Mouse (Mus musculus): ENCODE data around the gene Mrpl14. TPM values are rescaled to one million over a fixed set of nuclear protein-coding genes. Genes with fewer than 3 reads are reported as not detected.
A peak's percentile ranks its signal among the peaks of the same experiment; 100 is the strongest.

The Mrpl14 gene
- total RNA-seq, 1 experiment from 2014 or later, result 26.8 TPM

DNA sequence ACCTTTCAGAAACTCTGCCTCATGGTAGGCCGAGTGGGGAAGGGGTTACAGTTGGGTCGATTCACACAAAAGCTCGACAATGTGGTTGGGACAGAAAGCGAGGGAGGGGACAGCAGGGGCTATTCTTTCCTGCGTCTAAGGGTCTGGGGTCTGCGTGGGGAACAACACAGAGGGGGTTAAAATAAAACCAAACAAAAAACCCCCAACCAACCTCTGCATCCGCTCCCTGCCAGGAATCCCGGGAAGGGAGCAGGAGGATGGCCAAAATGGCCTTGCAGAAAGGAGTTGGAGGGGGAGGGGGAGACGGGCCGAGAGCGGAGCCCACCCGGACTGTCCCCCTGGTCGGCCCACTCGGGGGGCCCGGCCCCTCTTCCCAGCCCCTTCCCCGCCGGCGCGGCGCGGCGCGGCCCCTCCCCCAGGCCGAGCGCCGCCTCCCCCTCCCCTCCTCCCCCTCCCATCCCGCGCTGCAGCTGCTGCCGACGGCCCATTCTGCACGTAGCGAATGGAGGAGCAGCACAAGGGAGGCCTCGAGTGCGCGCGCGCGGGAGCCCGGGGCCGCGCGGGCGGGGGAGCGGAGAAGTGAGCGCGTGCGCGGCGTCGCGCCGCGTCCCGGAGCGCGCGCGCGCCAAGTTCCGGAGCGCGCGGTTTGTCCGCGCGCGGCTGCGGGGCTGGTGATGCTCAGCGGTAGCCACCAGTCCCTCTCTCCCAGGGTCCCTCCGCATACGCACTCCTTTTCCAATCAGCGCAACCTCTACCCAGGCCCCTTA is 50.4 kb downstream of the Mrpl14 start:
- ATAC-seq (replicated peaks; ENCODE audit: insufficient number of reproducible peaks, low FRiP score, low TSS enrichment, poor library complexity, severe bottlenecking), result no peak

DNA sequence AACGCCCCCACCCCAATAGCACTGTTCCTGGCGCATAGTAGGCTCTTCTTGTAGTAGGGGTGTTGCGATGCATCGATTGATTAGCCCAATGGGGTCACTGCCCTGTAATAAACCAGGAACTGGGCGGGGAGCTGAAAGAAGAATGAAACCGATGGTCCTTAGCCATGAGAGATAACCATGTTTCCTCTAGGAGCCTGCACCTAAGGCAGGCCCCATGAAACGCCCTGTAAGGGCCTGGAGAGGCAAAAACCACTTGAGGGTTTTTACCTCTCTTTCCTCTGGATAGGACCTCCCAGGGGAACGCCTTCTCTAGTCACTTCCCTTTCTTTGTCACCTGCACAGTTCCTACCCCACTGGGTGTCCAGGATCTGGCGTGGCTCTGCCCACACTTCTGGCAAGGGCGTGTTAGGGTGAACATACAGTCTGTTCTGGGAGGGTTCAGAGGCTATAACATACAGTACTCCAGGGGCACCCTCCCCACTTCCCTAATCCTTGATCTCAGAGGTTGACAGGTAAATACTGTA is 51.0 kb downstream of the Mrpl14 start:
- no peak for ATAC-seq (replicated peaks; ENCODE audit: insufficient number of reproducible peaks, low FRiP score, low TSS enrichment, poor library complexity, severe bottlenecking)

DNA sequence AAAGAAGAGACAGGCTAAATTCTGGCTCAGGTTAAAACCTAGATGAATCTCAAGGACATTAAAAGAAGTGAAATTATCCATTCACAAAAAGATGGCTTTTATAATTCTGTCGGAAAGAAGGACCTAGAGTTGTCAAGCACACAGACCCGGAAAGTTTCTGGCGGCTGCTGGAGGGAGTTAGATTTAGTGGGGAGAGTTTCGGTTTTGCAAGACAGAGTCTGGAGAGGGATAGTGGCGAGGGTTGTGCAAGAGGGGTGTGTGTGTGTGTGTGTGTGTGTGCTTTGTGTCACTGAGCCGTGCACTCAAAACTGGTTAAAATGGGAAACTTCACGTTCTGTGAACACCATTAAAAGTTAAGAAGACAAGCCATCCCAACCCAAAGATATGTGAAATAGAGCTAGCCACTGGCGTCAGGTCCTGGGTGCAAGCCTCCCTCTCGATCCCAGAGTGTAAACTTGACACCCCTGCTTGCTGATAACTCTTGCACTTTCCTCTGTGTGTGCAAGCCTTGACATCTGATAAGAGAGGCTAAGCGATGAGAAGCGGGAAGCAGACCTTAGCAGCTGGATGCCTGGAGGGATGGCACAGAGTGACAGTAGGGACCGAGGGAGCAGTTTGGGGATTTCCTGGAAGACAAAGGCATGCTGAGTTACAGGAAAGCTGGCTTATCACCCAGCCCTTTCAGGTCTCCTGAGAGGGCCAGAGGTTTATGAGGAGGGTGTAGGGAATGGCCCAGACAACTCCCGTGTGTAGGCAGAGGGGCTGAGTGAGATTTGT is 56.4 kb downstream of the Mrpl14 start:
- no peak for ATAC-seq (replicated peaks; ENCODE audit: insufficient number of reproducible peaks, low FRiP score, low TSS enrichment, poor library complexity, severe bottlenecking)

DNA sequence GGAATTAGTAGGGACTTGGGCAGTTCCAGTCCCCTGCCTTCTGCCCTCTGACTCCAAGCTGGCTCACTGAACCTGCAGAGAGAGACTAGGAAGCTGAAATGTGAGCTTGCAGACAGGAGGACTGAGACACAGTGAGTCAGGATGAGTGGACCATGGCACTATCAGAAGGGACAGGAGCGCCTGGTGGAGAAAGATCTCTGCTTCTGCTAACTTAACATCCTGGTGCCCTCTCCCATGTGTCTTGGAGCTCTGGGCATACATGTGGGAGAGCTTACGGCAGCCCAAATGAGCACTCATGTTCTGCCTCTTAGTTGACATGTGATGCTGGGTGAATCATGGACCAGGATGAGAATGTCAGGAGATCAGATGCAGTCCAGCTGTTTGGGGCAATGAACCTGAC is 59.5 kb downstream of the Mrpl14 start:
- ATAC-seq (replicated peaks; ENCODE audit: insufficient number of reproducible peaks, low FRiP score, low TSS enrichment, poor library complexity, severe bottlenecking), result no peak

DNA sequence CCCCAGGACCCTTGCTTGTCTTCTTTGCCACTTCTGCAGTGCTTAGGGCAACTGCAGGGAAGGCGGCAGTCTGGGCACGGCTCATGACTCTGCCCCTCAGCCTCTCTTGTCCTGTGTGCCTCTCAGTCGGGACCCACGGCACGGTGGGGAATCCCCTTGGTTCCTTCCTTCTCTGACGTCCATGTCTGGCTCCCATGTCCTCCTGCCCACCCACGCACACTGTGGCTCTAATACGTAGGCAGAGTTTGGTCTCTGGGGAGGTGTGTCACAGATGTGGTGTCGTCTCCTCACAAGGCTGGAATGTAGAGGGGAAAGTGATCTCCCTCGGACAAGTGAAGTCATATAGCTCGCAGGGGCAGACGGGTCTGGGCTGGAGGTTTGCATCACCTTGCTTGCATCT is 60.6 kb downstream of the Mrpl14 start:
- peak; percentile 77 for ATAC-seq (replicated peaks; ENCODE audit: insufficient number of reproducible peaks, low FRiP score, low TSS enrichment, poor library complexity, severe bottlenecking)

DNA sequence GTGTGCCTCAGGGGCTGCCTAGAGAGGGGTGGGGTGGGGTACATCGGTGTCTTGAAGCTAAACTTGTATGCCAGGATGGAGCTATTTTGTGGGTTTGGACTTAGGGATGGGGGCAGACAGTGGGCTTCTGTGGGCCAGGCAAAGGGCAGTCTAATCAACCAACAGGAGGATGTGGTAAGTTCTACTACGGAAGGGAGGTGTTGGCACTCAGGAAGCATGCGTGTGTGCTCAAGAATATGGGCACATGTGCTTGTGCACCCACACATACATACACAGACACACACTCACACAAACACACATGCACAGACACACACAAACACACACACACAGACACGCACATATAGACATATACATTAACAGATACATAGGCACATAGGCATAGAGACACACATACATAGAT is 61.2 kb downstream of the Mrpl14 start:
- peak; percentile 14 for ATAC-seq (replicated peaks; ENCODE audit: insufficient number of reproducible peaks, low FRiP score, low TSS enrichment, poor library complexity, severe bottlenecking)

Other genes starting within 250 kb of the Mrpl14 start
- gene Spats1, start 210.9 kb upstream of the Mrpl14 start, total RNA-seq (2017), result not detected in 3 replicates
- gene Aars2, start 179.5 kb upstream of the Mrpl14 start, total RNA-seq (2017), result 3.1 to 5.3 TPM (median 4.3 TPM) in 3 replicates
- not detected in 3 replicates for gene Tcte1, start 162.9 kb upstream of the Mrpl14 start, total RNA-seq (2017)
- 0.10 to 0.32 TPM in 2 of 3 replicates, not detected in the other for gene Tmem151b, start 136.6 kb upstream of the Mrpl14 start, total RNA-seq (2017)
- gene Nfkbie, start 130.6 kb upstream of the Mrpl14 start, total RNA-seq (2017), result 55.6 to 60.0 TPM (median 55.9 TPM) in 3 replicates
- 26.7 to 47.1 TPM (median 39.0 TPM) in 3 replicates for gene Slc35b2, start 122.4 kb upstream of the Mrpl14 start, total RNA-seq (2017)
- 826 to 1,618 TPM (median 1,101 TPM) in 3 replicates for gene Hsp90ab1, start 113.1 kb upstream of the Mrpl14 start, total RNA-seq (2017)
- gene Slc29a1, start 86.7 kb upstream of the Mrpl14 start, total RNA-seq (2017), result 34.4 to 64.6 TPM (median 37.8 TPM) in 3 replicates
- gene Mymx, start 84.2 kb upstream of the Mrpl14 start, total RNA-seq (2017), result not detected in 3 replicates
- gene Capn11, start 27.0 kb upstream of the Mrpl14 start, total RNA-seq (2017), result 0.68 TPM in 1 of 3 replicates, not detected in the others
- gene Tmem63b, start 583 bp downstream of the Mrpl14 start, total RNA-seq (2017), result 17.1 to 29.0 TPM (median 19.7 TPM) in 3 replicates
- not detected in 3 replicates for gene 1600014C23Rik, start 47.5 kb downstream of the Mrpl14 start, total RNA-seq (2017)

Measured in monocyte, adult 5-6 weeks (primary cell).